Mouse (Mus musculus): Measurements from ENCODE around the gene Ddx23.

Gene Ddx23

DNA sequence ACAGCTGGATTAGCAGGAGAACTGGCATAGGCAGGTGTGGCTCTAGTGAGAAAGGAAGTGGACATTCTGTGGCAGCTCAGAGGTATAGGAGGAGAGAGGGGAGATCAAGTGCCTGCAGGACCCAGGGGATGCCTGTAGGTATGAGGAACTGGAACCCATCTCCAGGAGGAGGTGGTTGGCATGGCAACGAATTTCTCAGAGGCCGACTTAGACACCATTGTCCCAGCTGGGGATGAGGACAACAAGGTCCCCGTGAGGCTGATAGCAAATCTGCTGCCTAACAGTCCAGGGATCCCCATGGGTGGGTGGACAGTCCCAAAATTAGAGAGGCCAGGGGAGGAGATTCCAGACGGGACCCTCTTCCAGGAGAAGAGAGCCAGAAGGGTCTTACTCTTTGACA is 29.8 kb downstream of the Ddx23 start:
- DNase-seq (ENCODE audit: low read depth, low spot score), result no peak

DNA sequence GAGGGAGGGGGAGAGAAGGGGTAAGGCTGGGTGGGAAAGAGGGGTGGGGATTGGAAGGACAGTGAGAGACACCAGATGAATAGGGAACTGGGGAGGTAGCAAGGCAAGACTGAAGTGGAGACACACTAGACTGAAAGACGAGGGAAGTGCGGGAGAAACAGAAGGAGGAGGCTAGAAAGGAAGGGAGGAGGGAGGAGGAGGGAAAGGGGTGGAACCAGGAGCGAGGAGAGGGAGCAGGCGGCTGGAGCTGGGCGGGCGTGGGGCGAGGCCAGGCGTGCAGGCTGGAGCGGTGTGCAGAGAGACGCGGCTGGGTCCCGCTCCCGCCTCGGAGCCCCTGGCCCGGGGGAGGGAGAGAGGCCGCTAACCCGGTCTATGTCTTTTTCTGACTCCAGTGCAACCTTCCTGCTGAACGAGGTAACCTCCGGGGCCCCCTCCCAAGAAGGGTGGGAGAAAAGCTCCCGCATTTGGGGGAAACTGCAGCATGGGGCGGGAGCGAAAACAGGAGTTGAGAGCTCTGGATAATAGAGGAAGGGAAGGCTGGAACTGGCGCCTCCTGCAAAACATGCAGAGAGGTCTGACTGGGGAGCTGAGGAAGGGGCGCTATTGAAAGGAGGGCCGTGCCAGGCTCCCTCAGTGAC is 30.5 kb downstream of the Ddx23 start:
- DNase-seq (ENCODE audit: low read depth, low spot score), result no peak

DNA sequence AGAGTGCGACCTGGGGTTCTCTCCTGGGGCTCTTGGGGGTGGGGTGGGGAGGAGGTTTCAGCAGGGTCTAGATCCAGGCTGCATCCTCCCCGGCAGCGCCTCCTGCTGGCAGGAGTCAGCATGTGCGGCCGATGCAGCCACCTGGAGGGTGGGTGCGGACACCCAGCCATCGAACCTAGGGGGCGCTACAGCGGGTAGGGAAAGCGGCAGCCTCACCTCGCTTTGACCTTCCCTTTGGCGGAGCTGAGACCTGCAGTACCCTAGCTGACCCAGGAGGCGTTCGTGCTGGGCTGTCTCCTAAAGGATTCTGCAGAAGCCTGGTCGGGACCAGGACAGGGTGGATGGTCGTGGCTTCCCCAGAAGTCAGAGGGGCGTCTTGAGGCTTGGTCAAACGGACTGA is 31.2 kb downstream of the Ddx23 start:
- DNase-seq (ENCODE audit: low read depth, low spot score), result no peak

DNA sequence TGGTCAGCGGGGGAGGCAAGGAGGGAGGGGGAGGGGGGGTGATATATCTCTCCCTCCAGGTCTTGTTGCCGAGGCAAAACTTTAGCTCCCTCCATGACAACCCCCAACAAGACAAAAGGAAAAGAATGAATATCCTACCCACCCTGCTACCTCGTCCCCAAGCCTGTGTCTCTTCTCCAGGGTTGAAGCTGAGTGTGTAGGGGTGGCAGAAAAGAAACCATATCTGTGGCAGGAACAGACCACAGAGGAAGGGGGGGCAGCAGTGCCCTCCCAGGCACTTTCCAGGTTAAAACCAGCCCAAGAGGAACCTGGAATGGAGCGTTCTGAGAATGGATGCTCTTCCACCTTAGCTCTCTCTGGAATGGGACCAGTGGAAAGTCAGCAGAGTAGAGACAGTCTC is 32.2 kb downstream of the Ddx23 start, which contains the start of gene Cacnb3:
TSS of gene Cacnb3 (plus strand) at position 301 of the 400 bp plus-strand sequence.
- no peak for DNase-seq (ENCODE audit: low read depth, low spot score)

DNA sequence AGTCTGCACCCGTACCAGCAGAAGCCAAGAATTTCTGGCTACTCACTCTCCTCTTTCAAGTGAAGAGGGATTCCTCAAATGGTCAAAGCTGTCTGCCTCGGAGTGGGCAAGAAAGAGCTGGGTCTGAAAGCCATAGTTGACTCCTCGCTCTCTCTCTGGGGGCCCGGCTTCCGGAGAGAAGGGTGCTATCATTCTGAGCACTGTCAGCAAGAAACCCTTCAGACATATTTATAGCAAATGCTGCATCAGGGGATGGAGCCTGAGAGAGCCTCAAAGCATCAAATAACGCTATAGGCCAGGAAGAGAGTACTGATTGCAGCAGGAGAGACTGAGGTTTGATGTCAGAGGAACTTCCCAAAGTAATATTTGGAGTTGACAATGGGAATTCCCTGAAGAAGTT is 33.2 kb downstream of the Ddx23 start:
- DNase-seq (ENCODE audit: low read depth, low spot score), result no peak

DNA sequence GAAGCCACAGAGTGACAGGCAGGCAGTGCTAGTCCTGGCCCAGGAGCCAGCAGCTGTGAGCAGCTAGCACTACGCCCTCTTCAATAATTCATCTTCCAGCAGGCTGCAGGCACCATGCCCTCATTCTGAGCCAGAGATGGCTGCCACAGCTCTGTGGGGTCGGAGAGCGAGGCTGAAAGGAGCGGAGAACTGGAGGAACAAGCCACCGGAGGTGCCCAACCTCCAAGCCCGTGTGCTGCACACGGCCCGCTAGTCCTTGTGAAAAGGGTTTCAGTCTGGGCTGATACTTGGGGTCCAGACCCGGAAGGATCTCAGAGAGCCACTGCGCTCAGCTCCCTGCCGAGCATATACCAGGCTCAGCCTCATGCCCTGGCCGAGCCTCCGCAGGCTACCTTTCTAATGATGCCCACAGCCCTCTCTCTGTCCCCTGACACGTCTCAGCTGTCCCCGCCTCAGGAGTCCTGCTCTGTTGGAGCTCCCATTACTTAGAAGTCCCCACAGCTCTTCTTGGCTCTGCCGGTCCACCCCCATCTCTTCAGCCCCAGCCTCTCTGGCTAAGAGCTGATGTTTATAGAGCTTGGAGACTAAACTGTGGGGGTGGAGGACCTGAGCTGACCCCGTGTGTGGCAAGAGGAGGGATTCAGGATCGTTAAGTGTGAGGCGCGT is 34.0 kb downstream of the Ddx23 start:
- DNase-seq (ENCODE audit: low read depth, low spot score), result no peak

DNA sequence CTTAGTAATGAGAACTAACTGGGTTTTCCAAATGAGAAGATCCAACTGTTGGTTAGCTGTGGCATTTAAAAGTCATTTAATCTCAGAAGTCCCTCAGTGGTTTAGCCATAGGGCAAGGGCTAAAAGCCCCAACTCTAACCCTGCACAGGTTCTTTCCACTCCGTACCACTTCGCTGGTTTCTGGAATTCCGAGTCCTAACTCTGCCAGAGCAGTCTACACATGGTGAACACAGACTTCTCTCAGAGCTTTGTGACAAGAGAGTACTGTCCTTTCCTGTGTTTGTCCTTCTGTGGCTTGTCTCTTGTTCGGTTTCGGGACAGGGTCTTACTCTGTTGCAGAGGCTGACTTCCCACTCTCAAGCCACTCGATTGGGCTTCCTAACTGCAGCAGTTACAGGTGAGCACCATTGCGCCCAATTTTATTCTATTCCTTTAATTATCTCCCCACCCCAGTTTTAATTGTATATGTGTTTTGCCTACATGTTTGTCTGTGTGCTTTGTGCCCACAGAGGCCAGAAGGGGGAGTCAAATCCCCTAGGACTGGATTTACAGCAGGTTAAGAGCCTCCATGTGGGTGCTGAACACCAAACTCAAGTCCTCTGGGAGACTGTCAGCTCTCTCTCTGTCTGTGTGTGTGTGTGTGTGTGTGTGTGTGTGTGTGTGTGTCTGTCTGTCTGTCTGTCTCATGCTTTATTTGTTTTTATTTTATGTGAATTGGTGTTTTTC is 36.0 kb downstream of the Ddx23 start:
- no peak for DNase-seq (ENCODE audit: low read depth, low spot score)

DNA sequence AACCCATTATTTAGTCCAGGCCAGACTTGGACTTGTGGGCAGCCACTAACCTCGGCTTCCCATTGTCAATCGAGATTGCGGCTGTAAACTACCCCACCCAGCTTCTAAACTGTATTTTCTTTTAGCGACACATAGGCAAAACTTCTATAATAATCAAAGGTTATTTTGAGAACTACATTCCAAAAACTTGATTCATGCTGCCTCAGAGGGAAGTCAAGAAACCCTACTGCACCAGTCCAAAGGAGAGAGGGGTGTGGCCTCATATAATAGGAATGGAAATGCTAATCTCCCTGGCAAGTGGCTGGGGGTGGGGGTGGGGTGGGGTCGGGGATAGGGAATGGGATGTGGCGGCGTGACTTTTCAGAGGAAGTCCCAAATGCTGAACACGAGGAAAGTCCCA is 36.6 kb downstream of the Ddx23 start:
- no peak for DNase-seq (ENCODE audit: low read depth, low spot score)

DNA sequence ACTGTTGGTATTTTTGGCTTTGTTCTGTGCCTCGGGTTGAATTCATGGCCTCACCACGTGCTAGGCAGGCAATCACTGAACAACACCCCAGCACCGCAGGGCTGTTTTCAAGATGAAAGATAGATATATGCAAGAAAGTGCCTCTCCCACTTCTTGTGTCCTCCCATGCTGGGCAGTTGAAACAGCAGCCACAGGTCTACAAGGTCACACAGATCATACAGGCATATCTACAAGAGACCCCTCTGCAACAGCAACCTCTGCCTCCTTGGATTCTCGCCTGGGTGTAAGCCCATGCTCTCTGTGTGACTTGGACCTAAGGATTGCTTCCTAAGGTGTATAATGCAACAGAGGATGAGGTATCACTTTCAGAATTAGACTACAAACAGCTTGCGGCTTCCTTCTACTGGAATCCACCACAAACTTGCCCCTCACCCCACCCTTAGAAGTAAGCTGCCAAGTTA is 39.3 kb downstream of the Ddx23 start:
- no peak for DNase-seq (ENCODE audit: low read depth, low spot score)

DNA sequence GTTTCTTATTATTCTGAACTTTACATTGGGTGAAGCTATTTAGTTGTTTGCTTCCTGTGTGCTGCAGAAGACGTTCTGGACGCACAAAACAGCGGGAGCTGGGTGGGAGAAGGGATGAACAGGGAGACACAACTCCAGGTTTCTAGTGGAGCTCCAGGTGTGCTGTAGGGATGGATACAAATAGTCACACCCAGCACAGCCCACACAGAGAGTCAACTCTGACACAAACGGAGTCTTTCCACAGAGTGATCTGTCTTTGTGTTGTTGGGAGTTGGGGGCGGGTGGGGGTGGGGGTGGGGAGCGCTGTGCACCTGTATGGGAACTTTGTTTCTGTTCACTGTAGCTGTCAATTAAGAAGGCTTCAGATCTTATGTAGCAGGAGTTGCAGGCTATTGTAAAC is 40.0 kb downstream of the Ddx23 start:
- DNase-seq (ENCODE audit: low read depth, low spot score), result no peak

DNA sequence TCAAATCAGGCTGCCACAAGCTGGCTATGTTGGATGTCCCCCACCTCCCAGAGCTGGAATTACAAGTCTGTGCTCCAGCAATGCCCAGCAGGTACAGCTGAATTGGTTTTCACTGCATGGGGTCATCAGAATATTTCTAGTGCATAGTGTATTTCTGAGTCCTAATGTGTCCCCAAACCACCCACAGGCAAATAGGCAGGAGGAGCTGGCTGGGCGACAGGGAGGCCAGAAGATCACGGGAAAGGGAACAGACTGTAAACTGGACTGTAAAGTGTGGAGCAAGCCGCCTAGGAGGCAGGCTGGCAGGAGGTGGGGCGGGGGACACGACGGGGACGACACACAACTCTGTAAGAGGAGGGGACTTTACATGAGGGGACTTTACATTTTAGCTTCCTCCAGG is 40.5 kb downstream of the Ddx23 start:
- no peak for DNase-seq (ENCODE audit: low read depth, low spot score)

DNA sequence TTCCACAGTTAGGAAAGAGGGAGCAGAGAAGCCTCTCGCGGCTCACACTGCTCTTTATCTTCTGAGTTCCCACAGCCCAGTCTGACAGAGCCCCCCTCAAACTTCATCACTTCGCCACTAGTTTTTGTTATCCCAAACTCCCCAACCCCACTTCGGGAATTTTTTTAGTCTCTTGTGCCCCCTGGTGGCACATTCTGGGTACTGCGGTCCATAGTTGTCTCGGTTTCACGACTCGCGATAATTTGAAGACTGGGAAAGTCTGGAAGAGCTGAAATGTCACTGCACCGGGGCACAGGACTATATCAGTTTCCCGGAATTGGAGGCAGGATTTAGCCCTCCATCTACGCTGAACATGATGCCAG is 45.5 kb downstream of the Ddx23 start:
- no peak for DNase-seq (ENCODE audit: low read depth, low spot score)

DNA sequence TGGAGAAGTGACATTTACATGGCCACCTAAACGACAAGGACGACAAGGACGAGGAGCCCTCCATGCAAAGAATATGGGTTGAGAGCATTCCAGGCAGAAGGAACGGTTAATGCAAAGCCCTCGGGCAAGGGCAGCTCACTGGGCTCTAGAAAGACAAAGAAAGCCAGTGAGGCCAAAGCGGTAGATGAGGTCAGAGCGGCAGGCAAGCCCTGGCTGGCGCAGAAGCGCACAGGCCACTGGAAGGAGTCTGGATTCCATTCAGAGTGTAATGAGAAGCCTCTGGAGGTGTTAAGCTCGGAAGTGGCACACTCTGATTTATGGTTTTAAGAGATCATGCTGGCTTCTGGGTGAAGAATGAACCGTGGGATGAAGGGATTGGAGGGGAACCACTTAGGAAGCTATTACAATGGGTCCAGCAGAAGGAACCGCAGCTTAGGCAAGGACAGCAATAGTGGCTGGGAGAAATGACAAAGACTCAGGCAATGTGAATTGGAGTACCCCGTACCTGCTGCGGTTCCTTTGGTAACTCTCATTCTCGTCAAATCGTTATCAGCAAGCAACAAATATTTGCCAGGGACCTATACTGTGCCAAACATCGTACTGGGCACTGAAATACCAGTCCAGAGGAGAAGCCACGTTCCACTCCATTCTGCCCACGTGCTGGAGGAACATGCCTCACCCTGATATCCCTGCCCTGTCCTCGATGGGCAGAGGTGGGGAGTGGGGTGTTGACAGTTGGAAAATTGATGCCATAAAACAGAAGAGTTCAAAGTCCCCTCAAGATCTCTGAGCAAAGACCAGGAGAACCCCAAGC is 46.1 kb downstream of the Ddx23 start:
- no peak for DNase-seq (ENCODE audit: low read depth, low spot score)

DNA sequence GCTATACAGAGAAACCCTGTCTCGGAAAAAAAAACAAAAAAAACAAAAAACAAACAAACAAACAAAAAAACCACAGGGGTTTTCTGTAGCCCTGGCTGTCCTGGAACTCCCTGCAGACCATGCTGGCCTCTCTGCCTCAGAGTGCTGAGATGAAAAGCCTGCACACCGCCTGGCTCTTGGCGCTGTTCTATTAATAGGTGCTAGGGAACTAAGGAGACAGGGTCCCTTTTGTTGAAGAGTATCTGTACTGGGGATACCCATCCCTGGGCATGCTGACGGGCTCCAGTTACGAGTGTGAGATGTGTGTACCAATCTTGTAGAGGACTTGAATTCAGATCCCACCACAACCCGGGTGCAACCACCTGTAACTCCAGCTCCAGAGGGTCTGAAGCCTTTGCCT is 46.9 kb downstream of the Ddx23 start:
- no peak for DNase-seq (ENCODE audit: low read depth, low spot score)

DNA sequence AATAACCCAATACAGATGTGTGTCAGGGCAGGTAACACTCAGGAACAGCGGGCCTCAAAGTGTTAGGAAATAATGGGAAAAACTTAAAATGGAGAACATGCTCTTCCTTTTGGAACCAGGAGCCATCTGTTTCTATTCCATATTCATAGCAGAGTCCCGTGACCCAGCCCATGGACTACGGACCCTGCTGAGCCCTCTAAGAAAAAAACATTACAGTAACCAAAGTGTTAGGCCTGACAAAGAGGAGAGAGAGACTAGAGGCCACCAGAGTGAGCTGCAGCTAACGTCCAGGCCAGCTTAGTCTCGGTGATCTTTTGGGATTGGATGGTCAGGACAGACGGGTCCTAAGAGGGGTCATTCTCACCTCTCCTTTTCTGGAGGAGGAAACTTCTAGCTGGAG is 47.7 kb downstream of the Ddx23 start:
- DNase-seq (ENCODE audit: low read depth, low spot score), result no peak

DNA sequence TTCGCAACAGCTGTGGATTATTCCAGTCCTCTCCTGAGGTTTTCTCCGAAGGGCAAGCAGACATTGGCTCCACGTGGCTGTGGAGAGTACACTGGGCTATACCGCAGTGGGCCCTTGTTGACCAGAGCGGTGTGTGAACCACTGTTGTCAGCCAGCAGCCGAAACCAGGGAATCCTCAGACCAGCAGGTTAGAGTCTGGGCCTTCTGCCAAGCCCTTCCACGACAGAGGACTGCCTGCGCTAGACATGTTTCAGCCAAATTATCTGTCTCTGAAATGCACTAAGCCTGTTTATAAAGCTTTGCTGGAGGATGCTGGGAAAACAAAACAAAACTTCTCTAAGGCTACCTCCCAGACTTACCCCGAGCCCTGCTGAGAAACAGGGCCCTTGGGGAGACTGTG is 48.1 kb downstream of the Ddx23 start:
- DNase-seq (ENCODE audit: low read depth, low spot score), result no peak

DNA sequence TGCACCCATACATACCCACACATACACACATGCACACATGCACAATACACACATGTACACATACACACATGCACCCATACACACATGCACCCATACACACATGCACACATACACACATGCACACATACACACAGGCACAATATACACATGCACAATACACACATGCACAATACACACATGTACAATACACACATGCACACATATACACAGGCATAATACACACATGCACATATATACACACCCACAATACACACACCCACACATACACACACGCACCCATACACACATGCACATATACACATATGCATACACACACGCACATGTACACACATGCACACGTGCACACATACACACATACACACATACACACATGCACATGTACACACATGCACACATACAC is 50.5 kb downstream of the Ddx23 start:
- DNase-seq (ENCODE audit: low read depth, low spot score), result no peak

DNA sequence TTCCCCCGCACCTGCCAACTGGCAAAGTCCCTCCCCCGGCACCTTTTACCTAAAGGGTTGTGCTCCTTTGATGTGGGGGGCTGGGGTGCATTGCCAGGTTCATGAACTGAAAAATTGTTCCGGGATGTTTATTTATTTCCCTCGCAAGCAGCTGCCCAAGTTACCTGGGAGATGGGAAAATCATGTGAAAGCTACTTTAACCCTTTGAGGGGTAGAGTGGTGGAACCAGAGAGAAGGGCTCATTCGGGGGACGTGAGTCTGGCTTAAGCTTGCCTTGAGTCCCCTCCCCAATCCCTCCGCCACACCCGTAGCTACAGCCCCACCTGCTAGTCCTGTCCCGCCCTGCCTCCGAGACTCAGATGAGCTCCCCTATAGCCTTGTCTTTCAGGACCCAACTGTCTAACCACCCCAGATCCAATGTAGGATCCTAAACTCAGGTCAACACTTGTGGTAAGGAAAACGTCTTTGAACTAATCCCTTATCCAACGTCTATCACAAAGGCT is 52.5 kb downstream of the Ddx23 start:
- DNase-seq (ENCODE audit: low read depth, low spot score), result no peak

DNA sequence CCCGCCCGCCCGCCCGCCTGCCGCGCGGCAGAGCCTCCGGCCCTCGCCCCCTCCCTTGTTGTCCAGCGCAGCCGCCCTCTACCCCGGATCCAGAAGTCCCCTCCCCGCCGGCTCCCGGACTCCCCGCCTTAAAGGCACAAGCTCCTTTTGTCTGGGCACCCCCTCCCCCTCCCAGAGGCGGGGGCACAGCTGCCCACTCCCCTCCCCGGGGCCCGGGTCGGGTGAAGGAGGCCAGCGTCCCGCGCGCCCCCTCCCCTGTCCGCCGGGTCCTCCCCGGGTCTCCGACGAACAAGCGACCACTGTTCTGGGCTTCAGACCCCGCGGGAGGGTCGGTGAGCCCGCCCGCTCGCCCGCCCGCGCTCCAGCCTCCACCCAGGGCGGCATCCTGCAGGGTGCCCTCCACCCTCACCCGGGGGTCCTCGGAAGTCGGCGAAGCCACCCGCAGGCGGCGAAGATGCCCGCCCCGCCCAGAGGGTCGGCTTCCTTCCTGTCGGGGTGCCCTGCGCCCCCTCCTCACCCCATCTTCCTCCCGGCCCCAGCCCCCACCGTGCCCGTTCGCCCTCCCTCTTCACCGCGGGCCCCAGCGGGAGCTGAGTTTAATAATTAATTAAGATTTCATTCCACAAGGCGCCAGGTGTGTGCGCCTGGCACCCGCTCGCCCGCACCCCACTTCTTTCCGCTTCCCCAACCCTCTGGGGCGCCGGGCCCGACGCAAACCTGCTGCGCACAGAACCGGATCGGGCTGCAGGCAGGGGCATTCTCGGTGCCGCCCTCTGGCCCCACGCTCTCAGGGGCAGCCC is 53.2 kb downstream of the Ddx23 start, which contains the start of gene Adcy6:
TSS of gene Adcy6 (minus strand) at position 746 of the 800 bp plus-strand sequence.
- peak; percentile 68 for DNase-seq (ENCODE audit: low read depth, low spot score)

DNA sequence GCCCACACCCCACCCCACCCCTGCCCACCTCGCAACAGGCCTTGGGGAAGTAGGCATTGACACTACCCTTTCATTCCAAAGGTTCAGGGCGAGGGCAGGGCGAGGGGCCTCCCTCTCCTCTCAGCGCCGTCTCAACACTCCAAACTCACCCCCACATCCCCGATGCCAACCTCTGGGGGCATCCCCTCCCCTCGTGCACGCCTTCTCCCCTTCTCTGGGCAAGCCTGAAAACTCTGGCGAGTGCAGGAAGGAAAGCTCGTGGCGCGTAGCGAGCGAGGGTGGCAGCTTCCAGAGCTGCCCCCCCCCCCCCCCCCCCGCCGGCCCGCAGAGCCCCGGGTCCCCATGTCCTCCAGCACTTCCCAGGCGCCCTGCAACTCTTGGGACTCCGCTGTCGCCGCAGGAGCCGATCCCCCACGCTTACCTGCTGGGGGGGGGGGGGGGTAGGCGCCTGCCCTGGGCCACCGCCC is 53.9 kb downstream of the Ddx23 start:
- DNase-seq (ENCODE audit: low read depth, low spot score), result no peak

Data from brain, embryonic 18.5 days (tissue).